Mouse (Mus musculus): ENCODE results near the gene Narfl. TPM values are rescaled to one million over a fixed set of nuclear protein-coding genes. Genes with fewer than 3 reads are reported as not detected.

Narfl gene
- total RNA-seq, 2 experiments from 2014 or later: 28.8 to 32.8 TPM

GRCm38 (mm10) chr17:25825984-25826570, 52.5 kb downstream of the Narfl start:
- DNase-seq (ENCODE audit: low spot score in 2 of 2): no peak
- intact Hi-C loops (cut with DNase I): no loop called here

- no peak for DNase-seq (ENCODE audit: low spot score in 2 of 2)
- intact Hi-C loops (cut with DNase I): no loop called here
Observed at GRCm38 (mm10) chr17:25827011-25827410, 53.4 kb downstream of the Narfl start.

- intact Hi-C loops (cut with DNase I): no loop called here
- DNase-seq (ENCODE audit: low spot score in 2 of 2): no peak
Observed at GRCm38 (mm10) chr17:25827546-25828222, 54.1 kb downstream of the Narfl start.

- no peak for DNase-seq (ENCODE audit: low spot score in 2 of 2)
- intact Hi-C loops (cut with DNase I): no loop called here
Observed at GRCm38 (mm10) chr17:25828223-25828594, 54.6 kb downstream of the Narfl start.

- peak; percentile 89 to 92 for DNase-seq (ENCODE audit: low spot score in 2 of 2)
- intact Hi-C loops (cut with DNase I): no loop called here
Observed at GRCm38 (mm10) chr17:25828712-25829557, 55.4 kb downstream of the Narfl start, which contains the start of gene Jmjd8. TSS of gene Jmjd8 (plus strand) at chr17:25828867.

GRCm38 (mm10) chr17:25829558-25830017, 56.0 kb downstream of the Narfl start:
- no peak for DNase-seq (ENCODE audit: low spot score in 2 of 2)
- intact Hi-C loops (cut with DNase I): no loop called here

- intact Hi-C loops (cut with DNase I): no loop called here
- no peak for DNase-seq (ENCODE audit: low spot score in 2 of 2)
Observed at GRCm38 (mm10) chr17:25830200-25830753, 56.7 kb downstream of the Narfl start.

GRCm38 (mm10) chr17:25830806-25831431, 57.3 kb downstream of the Narfl start:
- intact Hi-C loops (cut with DNase I): no loop called here

GRCm38 (mm10) chr17:25831451-25832281, 58.1 kb downstream of the Narfl start:
- intact Hi-C loops (cut with DNase I): no loop called here

More at GRCm38 (mm10) chr17:25830806-25831431, 57.3 kb downstream of the Narfl start:
- DNase-seq (ENCODE audit: low spot score in 2 of 2): no peak

GRCm38 (mm10) chr17:25832436-25833290, 59.1 kb downstream of the Narfl start:
- peak; percentile 98 to 99 for DNase-seq (ENCODE audit: low spot score in 2 of 2)
- intact Hi-C loops (cut with DNase I): loop anchor here (1.0 kb wide), 1 partner anchor 43 kb away; the partner anchor contains the start of gene Mettl26

More at GRCm38 (mm10) chr17:25831451-25832281, 58.1 kb downstream of the Narfl start:
- DNase-seq (ENCODE audit: low spot score in 2 of 2): no peak

Small RNA genes within 50 kb of the gene (microRNA-seq; reads per million reads assigned to microRNA genes)
- gene Gm25083: 0 reads per million in 2 experiments
- 2.7 to 3.2 reads per million in 2 experiments for gene Mir3082
- gene Mir6966: 1.6 to 3.4 reads per million in 2 experiments

Other genes with a start within 250 kb of the Narfl start
- gene Sox8, start 203.1 kb upstream of the Narfl start, total RNA-seq (2021): 10 to 100 TPM; 62.2 to 70.1 TPM
- 10 to 100 TPM; 22.1 to 23.4 TPM for gene Lmf1, start 194.7 kb upstream of the Narfl start, total RNA-seq (2021)
- 100 to 1,000 TPM; 125 to 154 TPM for gene Gng13, start 56.6 kb upstream of the Narfl start, total RNA-seq (2021)
- gene Chtf18, start 46.4 kb upstream of the Narfl start, total RNA-seq (2021): 1 to 10 TPM; 1.9 to 4.3 TPM
- 10 to 100 TPM; 34.2 to 35.5 TPM for gene Rpusd1, start 46.1 kb upstream of the Narfl start, total RNA-seq (2021)
- gene Mslnl, start 37.7 kb upstream of the Narfl start, total RNA-seq (2021): not detected
- 1 to 10 TPM; 6.2 to 6.5 TPM for gene Msln, start 19.4 kb upstream of the Narfl start, total RNA-seq (2021)
- gene Haghl, start 11.9 kb downstream of the Narfl start, total RNA-seq (2021): 100 to 1,000 TPM; 127 to 140 TPM
- gene Ccdc78, start 12.8 kb downstream of the Narfl start, total RNA-seq (2021): not detected
- 10 to 100 TPM; 82.7 to 87.4 TPM for gene Fam173a, start 19.1 kb downstream of the Narfl start, total RNA-seq (2021)
- gene AC134908.4, start 21.9 kb downstream of the Narfl start, total RNA-seq (2021): not detected
- gene Metrn, start 23.4 kb downstream of the Narfl start, total RNA-seq (2021): 10 to 100 TPM; 73.5 to 84.2 TPM
- gene Fbxl16, start 35.3 kb downstream of the Narfl start, total RNA-seq (2021): 100 to 1,000 TPM; 460 to 479 TPM
- gene Wdr24, start 49.9 kb downstream of the Narfl start, total RNA-seq (2021): 10 to 100 TPM; 22.3 to 23.3 TPM
- gene Jmjd8, start 55.1 kb downstream of the Narfl start, total RNA-seq (2021): 10 to 100 TPM; 59.1 to 59.6 TPM
- 100 to 1,000 TPM; 160 to 166 TPM for gene Stub1, start 59.6 kb downstream of the Narfl start, total RNA-seq (2021)
- 10 to 100 TPM; 85.8 to 89.7 TPM for gene Rhbdl1, start 63.5 kb downstream of the Narfl start, total RNA-seq (2021)
- gene Gm20683, start 68.0 kb downstream of the Narfl start, total RNA-seq (2021): 10 to 100 TPM; 29.0 to 29.5 TPM
- 10 to 100 TPM; 81.9 to 84.9 TPM for gene Rhot2, start 71.1 kb downstream of the Narfl start, total RNA-seq (2021)
- 10 to 100 TPM; 34.2 to 37.9 TPM for gene Wdr90, start 87.7 kb downstream of the Narfl start, total RNA-seq (2021)
- gene Mcrip2, start 95.0 kb downstream of the Narfl start, total RNA-seq (2021): 10 to 100 TPM; 25.5 to 31.6 TPM
- gene Mettl26, start 101.3 kb downstream of the Narfl start, total RNA-seq (2021): 10 to 100 TPM; 37.6 to 40.3 TPM
- gene Wfikkn1, start 107.1 kb downstream of the Narfl start, total RNA-seq (2021): 1 to 10 TPM; 1.1 to 1.8 TPM
- gene Rab40c, start 146.0 kb downstream of the Narfl start, total RNA-seq (2021): 10 to 100 TPM; 53.7 to 57.3 TPM
- gene Pigq, start 171.2 kb downstream of the Narfl start, total RNA-seq (2021): 100 to 1,000 TPM; 138 to 145 TPM
- not detected for gene Nhlrc4, start 171.2 kb downstream of the Narfl start, total RNA-seq (2021)
- under 1 TPM in 1 of 2 experiments, not detected in 1; 0.13 TPM for gene A930017K11Rik, start 178.8 kb downstream of the Narfl start, total RNA-seq (2021)
- gene Capn15, start 212.0 kb downstream of the Narfl start, total RNA-seq (2021): 10 to 100 TPM; 46.5 to 50.0 TPM